In the genomic region with DNA sequence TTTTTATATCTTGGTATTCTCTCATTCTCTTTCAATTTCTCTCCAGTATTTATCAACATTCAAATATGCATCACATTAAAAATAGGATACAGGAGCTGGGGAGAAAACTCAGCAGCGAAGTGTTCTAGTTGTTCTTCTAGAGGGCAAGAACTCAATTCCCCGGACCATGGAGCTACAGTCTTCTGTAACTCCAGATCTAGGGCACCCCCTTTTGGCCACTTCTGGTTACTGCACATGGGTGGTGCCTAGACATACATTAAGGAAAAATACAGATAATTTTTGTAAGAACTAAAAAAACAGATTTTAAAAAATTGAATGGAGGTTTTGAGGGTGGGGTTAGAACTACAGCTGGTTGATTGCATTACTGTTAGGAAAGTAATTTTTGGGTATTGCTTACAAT, we compare ENCODE assay signal across 10 mouse cellular contexts.
DNase-seq lines count a peak whose midpoint lies in the region; ATAC-seq and TF ChIP-seq lines count a peak whose summit lies in the region.
"Had no signal": no experiment of that assay in that cellular context is flagged by ENCODE, and none has a peak within 500 bp of the region (broad histone marks: within the 10 kb centered on the region; RNA-seq: fewer than 3 reads in every experiment).

No protein-coding gene starts in this region.

- DNase-seq in forebrain, embryonic 11.5 days (ENCODE audit: low spot score), result peak; percentile 58
- DNase-seq in neural tube, embryonic 10.5 days (ENCODE audit: extremely low spot score, low spot score), result peak; percentile 24
- DNase-seq in cerebellum, postnatal 25 days, result peak; percentile 17 to 63
- DNase-seq in layer of hippocampus, adult 2 months (ENCODE audit: low spot score in 2 of 2), result peak; percentile 34 to 55
- DNase-seq in gastrocnemius, adult 8-10 months (ENCODE audit: low spot score in 2 of 2), result no peak

- no peaks in the 10 kb centered on the region for H3K27me3 ChIP-seq in forebrain, embryonic 11.5 days (ENCODE audit: control insufficient read depth, insufficient read depth, low read length)
- no peaks in the 10 kb centered on the region for H3K27me3 ChIP-seq in forebrain, embryonic 16.5 days (replicated peaks; ENCODE audit: control insufficient read depth, insufficient read depth, low read length)
- H3K27me3 ChIP-seq in neural tube, embryonic 15.5 days (replicated peaks), result no peaks in the 10 kb centered on the region
- H3K27me3 ChIP-seq: heart, embryonic 13.5 days had no signal

- no peak for ATAC-seq in forebrain, embryonic 11.5 days (replicated peaks; ENCODE audit: low FRiP score)
- ATAC-seq in forebrain, embryonic 16.5 days, result no peak
- no peak for ATAC-seq in neural tube, embryonic 15.5 days (ENCODE audit: low FRiP score)
- ATAC-seq in megakaryocyte progenitor cell, adult 5-6 weeks (replicated peaks; ENCODE audit: poor library complexity), result peak; percentile 87

- H3K4me2 ChIP-seq in forebrain, embryonic 11.5 days (ENCODE audit: low read depth, low read length, severe bottlenecking), result no peak overlapping the region
- no peak overlapping the region for H3K4me2 ChIP-seq in forebrain, embryonic 16.5 days (ENCODE audit: low read length)
- no peak overlapping the region for H3K4me2 ChIP-seq in neural tube, embryonic 15.5 days
- H3K4me2 ChIP-seq: heart, embryonic 13.5 days had no signal

- no peak overlapping the region for H3K9ac ChIP-seq in forebrain, embryonic 11.5 days (ENCODE audit: low read length)
- H3K9ac ChIP-seq in forebrain, embryonic 16.5 days (replicated peaks; ENCODE audit: low read depth, low read length), result no peak overlapping the region
- H3K9ac ChIP-seq in neural tube, embryonic 15.5 days (replicated peaks), result no peak overlapping the region
- H3K9ac ChIP-seq: heart, embryonic 13.5 days had no signal

- no peaks in the 10 kb centered on the region for H3K9me3 ChIP-seq in forebrain, embryonic 11.5 days (ENCODE audit: control insufficient read depth, low read length)
- H3K9me3 ChIP-seq in forebrain, embryonic 16.5 days (ENCODE audit: control insufficient read depth, low read length), result no peaks in the 10 kb centered on the region
- 0 out of 2 replicates have a peak, but pooled peaks cover 4% of the 10 kb centered on the region for H3K9me3 ChIP-seq in neural tube, embryonic 15.5 days (replicated peaks)
- H3K9me3 ChIP-seq: heart, embryonic 13.5 days had no signal

- H3K4me3 ChIP-seq in forebrain, embryonic 11.5 days (ENCODE audit: low read depth, low read length), result no peak overlapping the region
- no peak overlapping the region for H3K4me3 ChIP-seq in forebrain, embryonic 16.5 days (replicated peaks; ENCODE audit: low read length)
- H3K4me3 ChIP-seq in neural tube, embryonic 15.5 days (replicated peaks), result no peak overlapping the region
- H3K4me3 ChIP-seq in layer of hippocampus, adult 2 months, result no peak overlapping the region
- H3K4me3 ChIP-seq: heart, embryonic 13.5 days had no signal

- H3K36me3 ChIP-seq in forebrain, embryonic 11.5 days (ENCODE audit: control insufficient read depth, insufficient read depth, low read length), result no peaks in the 10 kb centered on the region
- no peaks in the 10 kb centered on the region for H3K36me3 ChIP-seq in forebrain, embryonic 16.5 days (ENCODE audit: control insufficient read depth, insufficient read depth)
- no peaks in the 10 kb centered on the region for H3K36me3 ChIP-seq in neural tube, embryonic 15.5 days
- H3K36me3 ChIP-seq: G1E; heart, embryonic 13.5 days had no signal

- no peak overlapping the region for H3K27ac ChIP-seq in forebrain, embryonic 11.5 days (ENCODE audit: low read depth, low read length)
- no peak overlapping the region for H3K27ac ChIP-seq in forebrain, embryonic 16.5 days (ENCODE audit: low read length)
- no peak overlapping the region for H3K27ac ChIP-seq in neural tube, embryonic 15.5 days (replicated peaks)
- H3K27ac ChIP-seq in layer of hippocampus, adult 2 months, result no peak overlapping the region
- H3K27ac ChIP-seq: heart, embryonic 13.5 days had no signal

- H3K4me1 ChIP-seq in forebrain, embryonic 11.5 days (replicated peaks; ENCODE audit: control insufficient read depth, insufficient read depth, low read length), result no peaks in the 10 kb centered on the region
- H3K4me1 ChIP-seq in forebrain, embryonic 16.5 days (replicated peaks; ENCODE audit: control insufficient read depth, insufficient read depth, low read length), result no peaks in the 10 kb centered on the region
- H3K4me1 ChIP-seq in neural tube, embryonic 15.5 days, result no peaks in the 10 kb centered on the region
- H3K4me1 ChIP-seq: heart, embryonic 13.5 days had no signal

- TF ChIP-seq CTCF in layer of hippocampus, adult 2 months (conservative IDR thresholded peaks at IDR 0.05), result peak; percentile 81

- WGBS in forebrain, embryonic 11.5 days, result 68% methylated on average over 2 of the region's 2 CpGs
- 72% methylated on average over 2 of the region's 2 CpGs for WGBS in forebrain, embryonic 16.5 days
- WGBS in neural tube, embryonic 15.5 days, result 57% methylated on average over 2 of the region's 2 CpGs

Comparison
In these comparisons a context has a peak if more than half of its experiments do, and no peak if none do; other contexts are left out.
1. DNase-seq: peak in forebrain, embryonic 11.5 days (single experiment), neural tube, embryonic 10.5 days (single experiment), cerebellum, postnatal 25 days (2 of 2) and layer of hippocampus, adult 2 months (2 of 2); none in gastrocnemius, adult 8-10 months (0 of 2).